Mouse (Mus musculus): ENCODE results near the gene Cd46. TPM values are rescaled to one million over a fixed set of nuclear protein-coding genes. Genes with fewer than 3 reads are reported as not detected.

Gene Cd46
- total and polyA plus RNA-seq, 2 experiments from 2014 or later: 1.0 to 4.4 TPM

- DNase-seq (ENCODE audit: low spot score) (no peak), ATAC-seq (no peak)
- 97% methylated on average over 1 of the region's 1 CpGs for WGBS
- Histone ChIP-seq H3K9me3 (ENCODE audit: low read length) (no peaks in the 10 kb centered on the region), H3K27ac (no peak overlapping the region), H3K4me1 (ENCODE audit: insufficient read depth, low read length) (no peaks in the 10 kb centered on the region), H3K4me3 (ENCODE audit: low read length) (no peak overlapping the region), H3K36me3 (ENCODE audit: insufficient read depth, low read length) (peaks cover 24% of the 10 kb centered on the region; the same call in 1 of the 2 replicates), H3K4me2 (ENCODE audit: low read depth, low read length) (no peak overlapping the region), H3K27me3 (ENCODE audit: insufficient read depth, low read length) (no peaks in the 10 kb centered on the region), H3K9ac (replicated peaks; ENCODE audit: low read length) (no peak overlapping the region)
- no peak for TF ChIP-seq CTCF (IDR thresholded peaks at IDR 0.05; ENCODE audit: low read depth)
Measured at GRCm38 (mm10) chr1:195114414-195114813, 22.4 kb upstream of the Cd46 start.

- Histone ChIP-seq H3K9ac (replicated peaks; ENCODE audit: low read length) (no peak overlapping the region), H3K27me3 (ENCODE audit: insufficient read depth, low read length) (no peaks in the 10 kb centered on the region), H3K4me2 (ENCODE audit: low read depth, low read length) (no peak overlapping the region), H3K4me3 (ENCODE audit: low read length) (no peak overlapping the region), H3K27ac (no peak overlapping the region), H3K4me1 (ENCODE audit: insufficient read depth, low read length) (no peaks in the 10 kb centered on the region), H3K9me3 (ENCODE audit: low read length) (no peaks in the 10 kb centered on the region), H3K36me3 (ENCODE audit: insufficient read depth, low read length) (peaks cover 24% of the 10 kb centered on the region; the same call in 1 of the 2 replicates)
- no peak for ATAC-seq
- 90% methylated on average over 4 of the region's 4 CpGs for WGBS
- DNase-seq (ENCODE audit: low spot score): no peak
- no peak for TF ChIP-seq CTCF (IDR thresholded peaks at IDR 0.05; ENCODE audit: low read depth)
Measured at GRCm38 (mm10) chr1:195113621-195114020, 21.6 kb upstream of the Cd46 start.

GRCm38 (mm10) chr1:195100693-195101092 lies 8.6 kb upstream of the Cd46 start:
- Histone ChIP-seq H3K4me1 (ENCODE audit: insufficient read depth, low read length) (no peaks in the 10 kb centered on the region), H3K9ac (replicated peaks; ENCODE audit: low read length) (no peak overlapping the region), H3K4me2 (ENCODE audit: low read depth, low read length) (no peak overlapping the region), H3K9me3 (ENCODE audit: low read length) (no peaks in the 10 kb centered on the region), H3K27ac (no peak overlapping the region), H3K4me3 (ENCODE audit: low read length) (no peak overlapping the region), H3K36me3 (ENCODE audit: insufficient read depth, low read length) (peaks cover 6% of the 10 kb centered on the region; the same call in 1 of the 2 replicates), H3K27me3 (ENCODE audit: insufficient read depth, low read length) (no peaks in the 10 kb centered on the region)
- no peak for DNase-seq (ENCODE audit: low spot score)
- 91% methylated on average over 4 of the region's 4 CpGs for WGBS
- TF ChIP-seq CTCF (IDR thresholded peaks at IDR 0.05; ENCODE audit: low read depth): no peak
- ATAC-seq: no peak

GRCm38 (mm10) chr1:195098004-195098403 lies 6.0 kb upstream of the Cd46 start:
- DNase-seq (ENCODE audit: low spot score): no peak
- ATAC-seq: no peak

GRCm38 (mm10) chr1:195091699-195092219 lies 290 bp downstream of the Cd46 start:
- H3K27ac ChIP-seq: no peak overlapping the region; the same call in 1 of the 2 replicates
- no peak for TF ChIP-seq CTCF (IDR thresholded peaks at IDR 0.05; ENCODE audit: low read depth)
- WGBS: 19% methylated on average over 11 of the region's 11 CpGs
- H3K9ac ChIP-seq (replicated peaks; ENCODE audit: low read length): 0 out of 2 replicates have a peak overlapping the region, but pooled peaks have one; percentile 24
- ATAC-seq (peak; percentile 76), DNase-seq (ENCODE audit: low spot score) (no peak)
- H3K27me3 ChIP-seq (ENCODE audit: insufficient read depth, low read length): no peaks in the 10 kb centered on the region
- peaks cover 6% of the 10 kb centered on the region; the same call in 1 of the 2 replicates for H3K4me1 ChIP-seq (ENCODE audit: insufficient read depth, low read length)
- H3K9me3 ChIP-seq (ENCODE audit: low read length): no peaks in the 10 kb centered on the region
- peak overlapping the region; percentile 36 for H3K4me3 ChIP-seq (ENCODE audit: low read length)
- H3K36me3 ChIP-seq (ENCODE audit: insufficient read depth, low read length): no peaks in the 10 kb centered on the region; the same call in 1 of the 2 replicates
- peak overlapping the region; percentile 68 for H3K4me2 ChIP-seq (ENCODE audit: low read depth, low read length)

More at GRCm38 (mm10) chr1:195098004-195098403, 6.0 kb upstream of the Cd46 start:
- 91% methylated on average over 1 of the region's 1 CpGs for WGBS
- no peak overlapping the region for H3K4me2 ChIP-seq (ENCODE audit: low read depth, low read length)
- no peaks in the 10 kb centered on the region for H3K4me1 ChIP-seq (ENCODE audit: insufficient read depth, low read length)
- no peak overlapping the region for H3K4me3 ChIP-seq (ENCODE audit: low read length)
- TF ChIP-seq CTCF (IDR thresholded peaks at IDR 0.05; ENCODE audit: low read depth): no peak
- peaks cover 2% of the 10 kb centered on the region; the same call in 1 of the 2 replicates for H3K36me3 ChIP-seq (ENCODE audit: insufficient read depth, low read length)
- H3K9ac ChIP-seq (replicated peaks; ENCODE audit: low read length): no peak overlapping the region
- no peak overlapping the region for H3K27ac ChIP-seq
- no peaks in the 10 kb centered on the region for H3K9me3 ChIP-seq (ENCODE audit: low read length)
- H3K27me3 ChIP-seq (ENCODE audit: insufficient read depth, low read length): no peaks in the 10 kb centered on the region

- Histone ChIP-seq H3K27ac (no peak overlapping the region), H3K4me2 (ENCODE audit: low read depth, low read length) (no peak overlapping the region), H3K4me1 (ENCODE audit: insufficient read depth, low read length) (no peaks in the 10 kb centered on the region), H3K36me3 (ENCODE audit: insufficient read depth, low read length) (no peaks in the 10 kb centered on the region), H3K9ac (replicated peaks; ENCODE audit: low read length) (no peak overlapping the region), H3K27me3 (ENCODE audit: insufficient read depth, low read length) (no peaks in the 10 kb centered on the region), H3K9me3 (ENCODE audit: low read length) (no peaks in the 10 kb centered on the region), H3K4me3 (ENCODE audit: low read length) (no peak overlapping the region)
- ATAC-seq (no peak), DNase-seq (ENCODE audit: low spot score) (no peak)
- no peak for TF ChIP-seq CTCF (IDR thresholded peaks at IDR 0.05; ENCODE audit: low read depth)
Measured at GRCm38 (mm10) chr1:195082142-195082541, 9.9 kb downstream of the Cd46 start.

- H3K27me3 ChIP-seq (ENCODE audit: insufficient read depth, low read length): no peaks in the 10 kb centered on the region
- H3K9me3 ChIP-seq (ENCODE audit: low read length): no peaks in the 10 kb centered on the region
- TF ChIP-seq CTCF (IDR thresholded peaks at IDR 0.05; ENCODE audit: low read depth): peak; percentile 79
- 0 out of 2 replicates have a peak, but pooled peaks cover 4% of the 10 kb centered on the region for H3K36me3 ChIP-seq (ENCODE audit: insufficient read depth, low read length)
- H3K27ac ChIP-seq: no peak overlapping the region
- DNase-seq (ENCODE audit: low spot score) (peak; percentile 81), ATAC-seq (peak; percentile 80)
- H3K4me2 ChIP-seq (ENCODE audit: low read depth, low read length): no peak overlapping the region
- H3K4me3 ChIP-seq (ENCODE audit: low read length): no peak overlapping the region
- no peak overlapping the region for H3K9ac ChIP-seq (replicated peaks; ENCODE audit: low read length)
- no peaks in the 10 kb centered on the region for H3K4me1 ChIP-seq (ENCODE audit: insufficient read depth, low read length)
Measured at GRCm38 (mm10) chr1:195040437-195040836, 51.6 kb downstream of the Cd46 start.
